27 mouse cellular contexts compared by ENCODE assay signal in the genomic region with DNA sequence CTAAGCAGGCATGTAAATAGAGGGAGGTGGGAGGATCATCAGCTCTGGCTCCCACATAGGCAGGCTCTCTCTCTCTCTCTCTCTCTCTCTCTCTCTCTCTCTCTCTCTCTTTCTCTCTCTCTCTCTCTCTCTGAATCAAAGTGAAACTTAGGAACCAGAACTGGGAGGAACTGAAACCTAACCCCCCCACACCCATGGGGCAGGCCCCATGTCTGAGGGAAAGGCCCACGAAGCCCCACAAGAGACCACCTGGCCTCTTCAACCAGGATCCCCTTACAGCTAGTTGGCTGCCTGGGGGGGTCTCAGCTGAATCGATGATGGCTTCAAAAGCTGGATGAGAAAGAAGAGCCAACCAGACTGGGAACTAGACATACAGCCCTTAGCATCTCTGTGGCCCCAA. TPM values are rescaled to one million over a fixed set of nuclear protein-coding genes. Genes with fewer than 3 reads are reported as not detected.
DNase-seq lines count a peak whose midpoint lies in the region; ATAC-seq and TF ChIP-seq lines count a peak whose summit lies in the region.
"Had no signal": no experiment of that assay in that cellular context is flagged by ENCODE, and none has a peak within 500 bp of the region (broad histone marks: within the 10 kb centered on the region; RNA-seq: fewer than 3 reads in every experiment).

No protein-coding gene starts in this region.

- no peak overlapping the region for H3K27ac ChIP-seq in lung, postnatal 0 days (ENCODE audit: low read length)
- H3K27ac ChIP-seq in spleen, adult 2 months (ENCODE audit: insufficient read depth, low read length): peak overlapping the region; percentile 90
- H3K27ac ChIP-seq in hindbrain, embryonic 11.5 days (ENCODE audit: low read depth, low read length): no peak overlapping the region
- H3K27ac ChIP-seq: embryonic facial prominence, embryonic 10.5 days; forebrain, embryonic 15.5 days; hindbrain, embryonic 15.5 days; midbrain, embryonic 13.5 days had no signal

- ATAC-seq in lung, postnatal 0 days: no peak
- peak; percentile 41; the same call in 1 of the 2 replicates for ATAC-seq in megakaryocyte, adult 5-6 weeks (ENCODE audit: poor library complexity, severe bottlenecking)
- ATAC-seq in hindbrain, embryonic 11.5 days (ENCODE audit: low FRiP score): no peak
- ATAC-seq: activated CD4-positive, CD25-positive, alpha-beta regulatory T cell, adult 4 months; forebrain, embryonic 15.5 days; midbrain, embryonic 13.5 days had no signal

- TF ChIP-seq POLR2A in spleen, adult 2 months (IDR thresholded peaks at IDR 0.05; ENCODE audit: low read depth, low read length): no peak

- TF ChIP-seq CTCF in lung, postnatal 0 days (IDR thresholded peaks at IDR 0.05): no peak
- no peak for TF ChIP-seq CTCF in spleen, adult 2 months (IDR thresholded peaks at IDR 0.05; ENCODE audit: extremely low read depth, insufficient read depth, insufficient read length, insufficient replicate concordance)

- no peaks in the 10 kb centered on the region for H3K9me3 ChIP-seq in lung, postnatal 0 days (ENCODE audit: low read length)
- H3K9me3 ChIP-seq in hindbrain, embryonic 11.5 days (ENCODE audit: control insufficient read depth, low read length): no peaks in the 10 kb centered on the region
- H3K9me3 ChIP-seq: forebrain, embryonic 15.5 days; hindbrain, embryonic 15.5 days had no signal

- no peaks in the 10 kb centered on the region for H3K4me1 ChIP-seq in lung, postnatal 0 days (ENCODE audit: insufficient read depth, low read depth, low read length)
- H3K4me1 ChIP-seq in spleen, adult 2 months (ENCODE audit: control insufficient read depth, insufficient read depth, insufficient read length): peaks cover 52% of the 10 kb centered on the region
- no peaks in the 10 kb centered on the region; the same call in 1 of the 2 replicates for H3K4me1 ChIP-seq in hindbrain, embryonic 11.5 days (replicated peaks; ENCODE audit: control insufficient read depth, insufficient read depth, low read length)
- H3K4me1 ChIP-seq: forebrain, embryonic 15.5 days; hindbrain, embryonic 15.5 days; megakaryocyte, embryonic 14.5 days; midbrain, embryonic 13.5 days had no signal

- DNase-seq in lung, postnatal 36 days: peak; percentile 39
- no peak for DNase-seq in lung, postnatal 0 days (ENCODE audit: low spot score)
- DNase-seq in spleen, adult 2 months (ENCODE audit: low read depth in 1 of 2, low spot score in 2 of 2): peak; percentile 83 to 85
- no peak for DNase-seq in urinary bladder, postnatal 36 days (ENCODE audit: low spot score in 2 of 2)
- no peak for DNase-seq in thymus, postnatal 36 days
- no peak for DNase-seq in heart, adult 9 months (ENCODE audit: low spot score in 2 of 2)
- no peak for DNase-seq in hindbrain, embryonic 11.5 days (ENCODE audit: low spot score)
- DNase-seq: adrenal gland, postnatal 10 days; cerebellum, adult 8-10 months; gastrocnemius, postnatal 10 days; heart, postnatal 36 days; kidney, adult 8-10 months; kidney, postnatal 10 days; right cerebral cortex, postnatal 14 days; thymus, postnatal 25 days had no signal

- H3K4me2 ChIP-seq in lung, postnatal 0 days (replicated peaks; ENCODE audit: low read depth, low read length): no peak overlapping the region
- no peak overlapping the region for H3K4me2 ChIP-seq in hindbrain, embryonic 11.5 days (replicated peaks; ENCODE audit: low read depth, low read length)
- H3K4me2 ChIP-seq: forebrain, embryonic 15.5 days; hindbrain, embryonic 15.5 days; midbrain, embryonic 13.5 days had no signal

- H3K4me3 ChIP-seq in lung, postnatal 0 days (ENCODE audit: low read depth, low read length): no peak overlapping the region
- H3K4me3 ChIP-seq in spleen, adult 2 months (ENCODE audit: extremely low read depth, insufficient read depth, insufficient read length): no peak overlapping the region
- no peak overlapping the region for H3K4me3 ChIP-seq in hindbrain, embryonic 11.5 days (ENCODE audit: low read depth, low read length)
- H3K4me3 ChIP-seq: embryonic facial prominence, embryonic 10.5 days; forebrain, embryonic 15.5 days; hindbrain, embryonic 15.5 days; megakaryocyte, embryonic 14.5 days; midbrain, embryonic 13.5 days had no signal

- no peak for TF ChIP-seq EP300 in lung, postnatal 0 days (IDR thresholded peaks at IDR 0.05)

- no peaks in the 10 kb centered on the region for H3K36me3 ChIP-seq in lung, postnatal 0 days (ENCODE audit: insufficient read depth, low read length)
- H3K36me3 ChIP-seq in spleen, adult 2 months (ENCODE audit: control insufficient read depth, insufficient read depth, low read length): peaks cover 10% of the 10 kb centered on the region; the same call in 1 of the 2 replicates
- H3K36me3 ChIP-seq in hindbrain, embryonic 11.5 days (ENCODE audit: control insufficient read depth, insufficient read depth, low read length): no peaks in the 10 kb centered on the region
- H3K36me3 ChIP-seq: embryonic facial prominence, embryonic 10.5 days; forebrain, embryonic 15.5 days; hindbrain, embryonic 15.5 days; midbrain, embryonic 13.5 days had no signal

- no peaks in the 10 kb centered on the region for H3K27me3 ChIP-seq in lung, postnatal 0 days (replicated peaks; ENCODE audit: insufficient read depth, low read length)
- no peaks in the 10 kb centered on the region for H3K27me3 ChIP-seq in spleen, adult 2 months (ENCODE audit: control insufficient read depth, insufficient read depth, low read length)
- H3K27me3 ChIP-seq in hindbrain, embryonic 11.5 days (ENCODE audit: control insufficient read depth, insufficient read depth, low read length): no peaks in the 10 kb centered on the region; the same call in 1 of the 2 replicates

- no peak overlapping the region for H3K9ac ChIP-seq in lung, postnatal 0 days (replicated peaks; ENCODE audit: low read depth)
- H3K9ac ChIP-seq in hindbrain, embryonic 11.5 days (ENCODE audit: low read depth, low read length): no peak overlapping the region
- H3K9ac ChIP-seq: forebrain, embryonic 15.5 days; hindbrain, embryonic 15.5 days; midbrain, embryonic 13.5 days had no signal

- 70% methylated on average over 2 of the region's 2 CpGs for WGBS in lung, postnatal 0 days
- 13% methylated on average over 2 of the region's 2 CpGs for WGBS in spleen, adult 2 months
- 82% methylated on average over 2 of the region's 2 CpGs for WGBS in hindbrain, embryonic 11.5 days

RNA-seq across cellular contexts. Expression of a gene that starts 39.3 kb away (rescaled TPM):
- 0.05 and 0.12 TPM in 2 replicates for polyA plus RNA-seq in lung, postnatal 0 days (2015; fragmentation: Nextera tagmentation; extraction: Ambion mirVana)
- total RNA-seq in megakaryocyte, adult 5-6 weeks (2015): 0.04 and 0.07 TPM in 2 replicates
- total RNA-seq in megakaryocyte, adult 5-6 weeks (2017): not detected in 2 replicates
- polyA plus RNA-seq in spleen, adult 2 months (2012; rRNA removed): 131 and 166 TPM in 2 replicates
- polyA plus RNA-seq in hindbrain, embryonic 11.5 days (2014; fragmentation: Nextera tagmentation; extraction: Ambion mirVana): 3.3 and 4.8 TPM in 2 replicates
- polyA plus RNA-seq: C2C12; heart, embryonic 14.5 days; intestine, embryonic 14.5 days; limb, embryonic 11.5 days; stomach, embryonic 14.5 days had no signal

Comparison
In these comparisons a context has a peak if more than half of its experiments do, and no peak if none do; other contexts are left out.
1. DNase-seq: peak in lung, postnatal 36 days (single experiment) and spleen, adult 2 months (2 of 2); none in lung, postnatal 0 days (single experiment), urinary bladder, postnatal 36 days (0 of 2), thymus, postnatal 36 days (0 of 2), heart, adult 9 months (0 of 2) and hindbrain, embryonic 11.5 days (single experiment).
2. RNA of a gene that starts 39.3 kb away (polyA plus RNA-seq): 131 to 166 TPM in spleen, adult 2 months; 3.3 to 4.8 TPM in hindbrain, embryonic 11.5 days and 0.05 to 0.12 TPM in lung, postnatal 0 days; every median in the first group is over 10 times any median in the second.